Mouse (Mus musculus): ENCODE results near the gene Hsph1.

Hsph1 gene

GRCm38 (mm10) chr5:149588814-149589534 is 47.2 kb downstream of the Hsph1 start:
- DNase-seq (ENCODE audit: low spot score in 2 of 2): no peak

GRCm38 (mm10) chr5:149587327-149587895 is 48.8 kb downstream of the Hsph1 start:
- no peak for DNase-seq (ENCODE audit: low spot score in 2 of 2)

- no peak for DNase-seq (ENCODE audit: low spot score in 2 of 2)
Measured at GRCm38 (mm10) chr5:149585910-149586309, 50.3 kb downstream of the Hsph1 start.

- DNase-seq (ENCODE audit: low spot score in 2 of 2): no peak
Measured at GRCm38 (mm10) chr5:149585231-149585630, 50.9 kb downstream of the Hsph1 start.

GRCm38 (mm10) chr5:149584154-149584655 is 52.0 kb downstream of the Hsph1 start:
- DNase-seq (ENCODE audit: low spot score in 2 of 2): no peak

- DNase-seq (ENCODE audit: low spot score in 2 of 2): no peak
Measured at GRCm38 (mm10) chr5:149583507-149583906, 52.7 kb downstream of the Hsph1 start.

- DNase-seq (ENCODE audit: low spot score in 2 of 2): no peak
Measured at GRCm38 (mm10) chr5:149582642-149583262, 53.4 kb downstream of the Hsph1 start.

GRCm38 (mm10) chr5:149577449-149577848 is 58.7 kb downstream of the Hsph1 start:
- DNase-seq (ENCODE audit: low spot score in 2 of 2): no peak

- no peak for DNase-seq (ENCODE audit: low spot score in 2 of 2)
Measured at GRCm38 (mm10) chr5:149576977-149577376, 59.2 kb downstream of the Hsph1 start.

- DNase-seq (ENCODE audit: low spot score in 2 of 2): no peak
Measured at GRCm38 (mm10) chr5:149568993-149569392, 67.2 kb downstream of the Hsph1 start.

- peak; percentile 18 to 51 for DNase-seq (ENCODE audit: low spot score in 2 of 2)
Measured at GRCm38 (mm10) chr5:149566957-149567356, 69.2 kb downstream of the Hsph1 start.

GRCm38 (mm10) chr5:149566026-149566425 is 70.2 kb downstream of the Hsph1 start:
- no peak for DNase-seq (ENCODE audit: low spot score in 2 of 2)

Data from right cerebral cortex, postnatal 36 days (tissue).